Comparison of ENCODE assay signal across 7 mouse cellular contexts in genomic region chr11:120632559-120633519, GRCm38 (mm10). TPM values are rescaled to one million over a fixed set of nuclear protein-coding genes. Genes with fewer than 3 reads are reported as not detected.
DNase-seq lines count a peak whose midpoint lies in the region; ATAC-seq and TF ChIP-seq lines count a peak whose summit lies in the region.

No protein-coding gene starts in this region.

- peaks cover 13% of the 10 kb centered on the region for H3K4me1 ChIP-seq in cortical plate, adult 2 months (ENCODE audit: control insufficient read depth, insufficient read depth, low read length)
- peaks cover 20% of the 10 kb centered on the region for H3K4me1 ChIP-seq in intestine, embryonic 14.5 days (replicated peaks; ENCODE audit: control insufficient read depth, insufficient read depth, low read length)
- H3K4me1 ChIP-seq in limb, embryonic 14.5 days (ENCODE audit: control insufficient read depth, insufficient read depth, low read length), result peaks cover 15% of the 10 kb centered on the region
- H3K4me1 ChIP-seq in midbrain, embryonic 14.5 days (ENCODE audit: control insufficient read depth, insufficient read depth, low read length), result peaks cover 11% of the 10 kb centered on the region

- WGBS in intestine, embryonic 14.5 days, result under 1% methylated on average over 106 of the region's 116 CpGs
- under 1% methylated on average over 63 of the region's 116 CpGs for WGBS in limb, embryonic 14.5 days
- WGBS in midbrain, embryonic 14.5 days, result under 1% methylated on average over 112 of the region's 116 CpGs

- peak; percentile 83 for DNase-seq in adipocyte (ENCODE audit: low spot score)
- DNase-seq in gastrocnemius, postnatal 25 days, result peak; percentile 79
- peak; percentile 82 for DNase-seq in intestine, embryonic 14.5 days (ENCODE audit: low spot score)
- peak; percentile 58 for DNase-seq in limb, embryonic 14.5 days (ENCODE audit: low spot score)
- peak; percentile 75 for DNase-seq in midbrain, embryonic 14.5 days
- peak; percentile 77 for DNase-seq in spleen, adult 12 weeks (ENCODE audit: low spot score)

- H3K9me3 ChIP-seq in intestine, embryonic 14.5 days (ENCODE audit: control insufficient read depth, low read length), result no peaks in the 10 kb centered on the region
- H3K9me3 ChIP-seq in limb, embryonic 14.5 days (ENCODE audit: control insufficient read depth, low read length), result no peaks in the 10 kb centered on the region
- H3K9me3 ChIP-seq in midbrain, embryonic 14.5 days (ENCODE audit: control insufficient read depth, low read length), result no peaks in the 10 kb centered on the region

- ATAC-seq in intestine, embryonic 14.5 days (replicated peaks; ENCODE audit: low FRiP score, low TSS enrichment, low read depth), result peak; percentile 79
- peak; percentile 83 for ATAC-seq in limb, embryonic 14.5 days (ENCODE audit: low FRiP score, low read depth)
- ATAC-seq in midbrain, embryonic 14.5 days (ENCODE audit: low FRiP score, low TSS enrichment), result peak; percentile 84

- no peak for TF ChIP-seq POLR2A in cortical plate, adult 2 months (IDR thresholded peaks at IDR 0.05; ENCODE audit: extremely low read depth, insufficient read depth, low read length)
- no peak for TF ChIP-seq POLR2A in limb, embryonic 14.5 days (IDR thresholded peaks at IDR 0.05; ENCODE audit: borderline replicate concordance, extremely low read depth, insufficient read depth, insufficient read length)

- H3K4me3 ChIP-seq in cortical plate, adult 2 months (ENCODE audit: insufficient read depth, low read length), result peak overlapping the region; percentile 67
- peak overlapping the region; percentile 83 for H3K4me3 ChIP-seq in intestine, embryonic 14.5 days (ENCODE audit: low read depth, low read length)
- H3K4me3 ChIP-seq in limb, embryonic 14.5 days (replicated peaks; ENCODE audit: low read length), result peak overlapping the region; percentile 96
- peak overlapping the region; percentile 87 for H3K4me3 ChIP-seq in midbrain, embryonic 14.5 days (replicated peaks; ENCODE audit: low read depth, low read length)

- H3K27ac ChIP-seq in cortical plate, adult 2 months (ENCODE audit: insufficient read depth, low read length), result peak overlapping the region; percentile 76
- peak overlapping the region; percentile 84 for H3K27ac ChIP-seq in intestine, embryonic 14.5 days (ENCODE audit: low read depth)
- peak overlapping the region; percentile 76 for H3K27ac ChIP-seq in limb, embryonic 14.5 days (replicated peaks; ENCODE audit: low read depth, low read length)
- H3K27ac ChIP-seq in midbrain, embryonic 14.5 days (replicated peaks; ENCODE audit: low read depth, low read length), result peak overlapping the region; percentile 87

- H3K4me2 ChIP-seq in intestine, embryonic 14.5 days (ENCODE audit: low read length), result peak overlapping the region; percentile 81
- peak overlapping the region; percentile 70 for H3K4me2 ChIP-seq in limb, embryonic 14.5 days (replicated peaks; ENCODE audit: low read depth, low read length, severe bottlenecking)
- H3K4me2 ChIP-seq in midbrain, embryonic 14.5 days (ENCODE audit: low read length), result peak overlapping the region; percentile 90

- H3K9ac ChIP-seq in intestine, embryonic 14.5 days (ENCODE audit: low read length), result peak overlapping the region; percentile 88
- peak overlapping the region; percentile 88 for H3K9ac ChIP-seq in limb, embryonic 14.5 days (ENCODE audit: low read depth, low read length, severe bottlenecking)
- H3K9ac ChIP-seq in midbrain, embryonic 14.5 days (replicated peaks; ENCODE audit: low read length), result peak overlapping the region; percentile 89

- TF ChIP-seq CTCF in cortical plate, adult 2 months (IDR thresholded peaks at IDR 0.05; ENCODE audit: extremely low read depth, insufficient read depth, low read length), result no peak

- no peaks in the 10 kb centered on the region for H3K27me3 ChIP-seq in intestine, embryonic 14.5 days (replicated peaks; ENCODE audit: control insufficient read depth, insufficient read depth, low read length)
- H3K27me3 ChIP-seq in limb, embryonic 14.5 days (ENCODE audit: control insufficient read depth, insufficient read depth, low read length), result no peaks in the 10 kb centered on the region
- H3K27me3 ChIP-seq in midbrain, embryonic 14.5 days (ENCODE audit: control insufficient read depth, insufficient read depth, low read length), result no peaks in the 10 kb centered on the region

- H3K36me3 ChIP-seq in intestine, embryonic 14.5 days (ENCODE audit: control insufficient read depth, insufficient read depth, low read length), result peaks cover 12% of the 10 kb centered on the region
- peaks cover 11% of the 10 kb centered on the region for H3K36me3 ChIP-seq in limb, embryonic 14.5 days (ENCODE audit: control insufficient read depth, insufficient read depth, low read length)
- peaks cover 14% of the 10 kb centered on the region for H3K36me3 ChIP-seq in midbrain, embryonic 14.5 days (ENCODE audit: control insufficient read depth, insufficient read depth, low read length)

RNA-seq across cellular contexts. Expression of gene Mafg, which starts 0.6 kb away (rescaled TPM):
- 83.7 and 83.9 TPM in 2 replicates for polyA plus RNA-seq in cortical plate, adult 2 months (2012; rRNA removed)
- 10 to 100 TPM; 41.8 to 47.1 TPM for total RNA-seq in gastrocnemius, postnatal 25 days (2021)
- 20.1 and 25.0 TPM in 2 replicates for polyA plus RNA-seq in intestine, embryonic 14.5 days (2014; fragmentation: Nextera tagmentation; extraction: Ambion mirVana)
- 56.9 and 67.7 TPM in 2 replicates for polyA plus RNA-seq in limb, embryonic 14.5 days (2012; rRNA removed)
- polyA plus RNA-seq in limb, embryonic 14.5 days (2014; fragmentation: Nextera tagmentation; extraction: Ambion mirVana), result 26.1 and 30.5 TPM in 2 replicates
- 37.4 and 42.5 TPM in 2 replicates for polyA plus RNA-seq in midbrain, embryonic 14.5 days (2014; fragmentation: Nextera tagmentation; extraction: Ambion mirVana)

RNA-seq across cellular contexts. Expression of gene Sirt7, which starts 7.8 kb away (rescaled TPM):
- polyA plus RNA-seq in cortical plate, adult 2 months (2012; rRNA removed), result 98.2 and 105 TPM in 2 replicates
- total RNA-seq in gastrocnemius, postnatal 25 days (2021), result 1 to 10 TPM; 4.3 to 7.2 TPM
- polyA plus RNA-seq in intestine, embryonic 14.5 days (2014; fragmentation: Nextera tagmentation; extraction: Ambion mirVana), result 31.8 and 35.6 TPM in 2 replicates
- 43.7 and 47.0 TPM in 2 replicates for polyA plus RNA-seq in limb, embryonic 14.5 days (2012; rRNA removed)
- polyA plus RNA-seq in limb, embryonic 14.5 days (2014; fragmentation: Nextera tagmentation; extraction: Ambion mirVana), result 27.5 and 28.9 TPM in 2 replicates
- 38.4 and 39.5 TPM in 2 replicates for polyA plus RNA-seq in midbrain, embryonic 14.5 days (2014; fragmentation: Nextera tagmentation; extraction: Ambion mirVana)

RNA-seq across cellular contexts. Expression of gene Pycr1, which starts 10.7 kb away (rescaled TPM):
- 2.2 and 3.6 TPM in 2 replicates for polyA plus RNA-seq in cortical plate, adult 2 months (2012; rRNA removed)
- total RNA-seq in gastrocnemius, postnatal 25 days (2021), result 1 to 10 TPM; 6.7 to 6.8 TPM
- 22.4 and 23.2 TPM in 2 replicates for polyA plus RNA-seq in intestine, embryonic 14.5 days (2014; fragmentation: Nextera tagmentation; extraction: Ambion mirVana)
- polyA plus RNA-seq in limb, embryonic 14.5 days (2012; rRNA removed), result 66.4 and 78.8 TPM in 2 replicates
- polyA plus RNA-seq in limb, embryonic 14.5 days (2014; fragmentation: Nextera tagmentation; extraction: Ambion mirVana), result 50.3 and 56.9 TPM in 2 replicates
- polyA plus RNA-seq in midbrain, embryonic 14.5 days (2014; fragmentation: Nextera tagmentation; extraction: Ambion mirVana), result 17.0 and 18.5 TPM in 2 replicates

RNA-seq across cellular contexts. Expression of gene Pcyt2, which starts 15.1 kb away (rescaled TPM):
- polyA plus RNA-seq in cortical plate, adult 2 months (2012; rRNA removed), result 281 and 289 TPM in 2 replicates
- total RNA-seq in gastrocnemius, postnatal 25 days (2021), result 10 to 100 TPM; 30.7 to 34.7 TPM
- 157 and 179 TPM in 2 replicates for polyA plus RNA-seq in intestine, embryonic 14.5 days (2014; fragmentation: Nextera tagmentation; extraction: Ambion mirVana)
- polyA plus RNA-seq in limb, embryonic 14.5 days (2012; rRNA removed), result 247 and 305 TPM in 2 replicates
- 101 and 119 TPM in 2 replicates for polyA plus RNA-seq in limb, embryonic 14.5 days (2014; fragmentation: Nextera tagmentation; extraction: Ambion mirVana)
- polyA plus RNA-seq in midbrain, embryonic 14.5 days (2014; fragmentation: Nextera tagmentation; extraction: Ambion mirVana), result 148 and 181 TPM in 2 replicates

RNA-seq across cellular contexts. Expression of gene Myadml2, which starts 15.1 kb away (rescaled TPM):
- polyA plus RNA-seq in cortical plate, adult 2 months (2012; rRNA removed), result 3.4 and 3.6 TPM in 2 replicates
- total RNA-seq in gastrocnemius, postnatal 25 days (2021), result 100 to 1,000 TPM; 121 to 134 TPM
- polyA plus RNA-seq in intestine, embryonic 14.5 days (2014; fragmentation: Nextera tagmentation; extraction: Ambion mirVana), result 0.32 TPM in 1 of 2 replicates, not detected in the other
- 0.22 and 0.60 TPM in 2 replicates for polyA plus RNA-seq in limb, embryonic 14.5 days (2012; rRNA removed)
- 0.68 and 1.6 TPM in 2 replicates for polyA plus RNA-seq in limb, embryonic 14.5 days (2014; fragmentation: Nextera tagmentation; extraction: Ambion mirVana)
- 0.51 and 1.5 TPM in 2 replicates for polyA plus RNA-seq in midbrain, embryonic 14.5 days (2014; fragmentation: Nextera tagmentation; extraction: Ambion mirVana)

Comparison
In these comparisons a context has a peak if more than half of its experiments do, and no peak if none do; other contexts are left out.
1. Peak in every context shown above with its lines: DNase-seq, ATAC-seq, H3K4me3 ChIP-seq and H3K27ac ChIP-seq.